Mouse (Mus musculus) liver, adult 2 months (tissue): ENCODE results near the gene Prmt3. TPM values are rescaled to one million over a fixed set of nuclear protein-coding genes. Genes with fewer than 3 reads are reported as not detected.

Source experiments
- DNase-seq: peaks from one replicate; pipeline ENCODE4 v3.0.0-alpha.2; 2011; ENCODE audit warnings: low read depth, low spot score; ENCODE audit errors: extremely low read depth
- H3K27ac ChIP-seq: fragments of 200-500 bp; replicated peaks from 2 replicates; pipeline ENCODE4 v1.5.1; 2012; ENCODE audit warnings: low read depth, mild to moderate bottlenecking, control low read depth, inconsistent platforms, low read length; ENCODE audit not compliant: insufficient read depth
- H3K27me3 ChIP-seq: fragments of 200-500 bp; 2 replicates; pipeline ENCODE4 v1.6.1; 2012; ENCODE audit warnings: mild to moderate bottlenecking, moderate library complexity, low read length, inconsistent platforms; ENCODE audit not compliant: control insufficient read depth, insufficient read depth
- H3K36me3 ChIP-seq: fragments of 200-500 bp; 2 replicates; pipeline ENCODE4 v1.6.1; 2012; ENCODE audit warnings: low read length, inconsistent platforms; ENCODE audit not compliant: control insufficient read depth, insufficient read depth
- H3K4me1 ChIP-seq: fragments of 200-500 bp; 2 replicates; pipeline ENCODE4 v1.6.1; 2011; ENCODE audit warnings: low read length; ENCODE audit not compliant: control insufficient read depth, insufficient read depth
- H3K4me3 ChIP-seq: fragments of 200-500 bp; 2 replicates; pipeline ENCODE4 v1.5.1; 2011; ENCODE audit warnings: low read depth, mild to moderate bottlenecking, control low read depth, low read length, moderate library complexity; ENCODE audit not compliant: insufficient read depth
- H3K79me2 ChIP-seq: fragments of 200-500 bp; 2 replicates; pipeline ENCODE4 v1.6.1; 2012; ENCODE audit warnings: inconsistent platforms, mild to moderate bottlenecking, low read length, moderate library complexity; ENCODE audit not compliant: control insufficient read depth, insufficient read depth
- H3K9ac ChIP-seq: fragments of 200-500 bp; 2 replicates; pipeline ENCODE4 v1.6.1; 2012; ENCODE audit warnings: low read depth, mild to moderate bottlenecking, control low read depth, inconsistent platforms, low read length
- CTCF ChIP-seq: fragments of 200-500 bp; IDR thresholded peaks from 2 replicates; pipeline ENCODE4 v1.5.1; 2011; ENCODE audit warnings: low read depth, low read length, control low read depth
- POLR2A ChIP-seq: fragments of 200-500 bp; IDR thresholded peaks from 2 replicates; pipeline ENCODE4 v1.6.1; 2011; ENCODE audit warnings: low read length, control low read depth; ENCODE audit not compliant: insufficient read depth; ENCODE audit errors: extremely low read depth
- WGBS: fragments of 180-500 bp; shearing (Covaris S2); methylation state at CpG from one replicate; pipeline ENCODE4 v1.1.7; 2018; 5-methylcytosine and 5-hydroxymethylcytosine counted together
- polyA plus RNA-seq: library from polyadenylated mRNA; depleted of rRNA; stranded (reverse); fragments of >200 nt; gene quantifications from 2 replicates; pipeline ENCODE4 v1.2.3, GENCODE M21; 2012
- total RNA-seq: library from RNA; depleted of rRNA; stranded (reverse); fragments of >200 nt; gene quantifications from 2 replicates; pipeline ENCODE4 v1.2.3, GENCODE M21; 2014

Gene Prmt3
- total and polyA plus RNA-seq, 2 experiments, result 6.7 to 10.5 TPM

DNA sequence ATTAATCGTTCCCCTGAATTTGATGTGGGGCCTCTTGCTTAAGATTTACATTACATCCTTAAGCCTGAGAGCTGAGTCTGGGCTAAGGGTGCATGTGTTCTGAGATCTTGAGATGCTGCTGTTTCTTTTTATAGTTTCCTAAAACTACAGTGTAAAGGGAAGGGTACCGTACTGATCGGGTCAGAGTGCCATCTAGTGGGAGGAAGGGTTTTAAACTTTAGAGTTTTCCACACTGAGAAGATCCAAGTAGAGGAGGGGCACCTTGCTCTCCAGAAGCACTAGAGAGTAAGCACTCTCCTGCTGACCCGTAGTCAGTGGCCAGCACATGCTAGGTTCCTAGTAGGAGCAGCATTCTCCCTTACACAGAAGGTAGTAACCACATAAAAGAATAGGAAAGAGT is 33.2 kb downstream of the Prmt3 start:
- H3K79me2 ChIP-seq, result no peaks in the 10 kb centered on the region; the same call in 1 of the 2 replicates
- peaks cover 36% of the 10 kb centered on the region for H3K36me3 ChIP-seq
- no peak for DNase-seq
- no peak overlapping the region for H3K9ac ChIP-seq
- TF ChIP-seq CTCF (no peak), POLR2A (no peak)
- H3K4me1 ChIP-seq, result no peaks in the 10 kb centered on the region
- no peak overlapping the region for H3K4me3 ChIP-seq
- WGBS, result 60% methylated on average over 4 of the region's 4 CpGs
- H3K27me3 ChIP-seq, result no peaks in the 10 kb centered on the region
- H3K27ac ChIP-seq, result no peak overlapping the region

- 94% methylated on average over 4 of the region's 4 CpGs for WGBS
- no peaks in the 10 kb centered on the region for H3K79me2 ChIP-seq
- no peak overlapping the region for H3K9ac ChIP-seq
- H3K4me3 ChIP-seq, result no peak overlapping the region
- no peak overlapping the region for H3K27ac ChIP-seq
- TF ChIP-seq POLR2A (no peak), CTCF (no peak)
- no peak for DNase-seq
- no peaks in the 10 kb centered on the region for H3K27me3 ChIP-seq
- H3K36me3 ChIP-seq, result peaks cover 11% of the 10 kb centered on the region
- no peaks in the 10 kb centered on the region for H3K4me1 ChIP-seq
Measured at GRCm38 (mm10) chr7:49819393-49819792, 41.2 kb downstream of the Prmt3 start.

- no peaks in the 10 kb centered on the region for H3K27me3 ChIP-seq
- no peak overlapping the region for H3K27ac ChIP-seq
- no peaks in the 10 kb centered on the region for H3K4me1 ChIP-seq
- H3K79me2 ChIP-seq, result no peaks in the 10 kb centered on the region
- no peak for TF ChIP-seq CTCF
- TF ChIP-seq POLR2A, result no peak
- 85% methylated on average over 1 of the region's 1 CpGs for WGBS
- H3K9ac ChIP-seq, result no peak overlapping the region
- H3K4me3 ChIP-seq, result no peak overlapping the region
- DNase-seq, result no peak
- H3K36me3 ChIP-seq, result peaks cover 10% of the 10 kb centered on the region
Measured at GRCm38 (mm10) chr7:49821370-49821769, 43.2 kb downstream of the Prmt3 start.

DNA sequence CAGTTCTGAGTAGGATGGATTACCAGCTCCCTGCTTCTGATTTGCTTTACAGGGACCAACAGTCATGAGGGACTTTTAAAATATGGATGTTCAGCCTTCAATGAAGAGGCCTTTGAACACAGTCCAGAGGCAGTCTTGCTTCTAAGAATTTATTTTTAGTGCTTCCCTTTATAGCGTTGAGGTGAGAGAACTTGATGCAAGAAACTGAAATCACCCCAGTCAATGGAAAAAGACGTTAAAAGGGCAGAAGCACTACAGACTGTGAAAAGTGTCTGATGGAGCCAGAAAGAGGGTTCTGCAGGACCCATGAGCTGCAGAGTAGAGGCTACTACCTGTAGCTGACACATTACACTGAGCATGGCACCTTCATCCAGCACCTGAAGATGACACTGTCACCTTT is 43.9 kb downstream of the Prmt3 start:
- Histone ChIP-seq H3K27me3 (no peaks in the 10 kb centered on the region), H3K4me1 (no peaks in the 10 kb centered on the region), H3K79me2 (no peaks in the 10 kb centered on the region), H3K4me3 (no peak overlapping the region), H3K9ac (no peak overlapping the region), H3K27ac (no peak overlapping the region), H3K36me3 (peaks cover 15% of the 10 kb centered on the region)
- WGBS, result 85% methylated on average over 2 of the region's 2 CpGs
- TF ChIP-seq POLR2A, result no peak
- no peak for TF ChIP-seq CTCF
- no peak for DNase-seq

DNA sequence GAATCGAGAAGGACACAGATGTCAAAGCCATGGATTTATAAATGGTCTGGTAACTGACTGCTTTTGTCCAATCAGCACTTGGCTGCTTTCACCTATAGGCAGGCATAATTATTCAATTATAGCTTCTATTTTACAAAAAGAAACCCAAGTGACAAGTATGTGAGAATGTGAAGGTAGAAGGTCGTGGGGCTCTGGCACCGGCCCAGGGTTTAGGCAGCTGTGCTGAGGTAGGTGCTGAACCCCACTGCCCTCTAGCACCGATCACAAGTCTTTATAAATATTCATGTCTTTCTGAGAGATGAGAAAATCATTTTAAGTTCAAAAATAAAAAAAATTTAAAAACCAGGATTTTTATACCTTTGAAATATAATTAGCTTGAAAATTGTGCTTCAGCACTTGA is 45.4 kb downstream of the Prmt3 start:
- no peaks in the 10 kb centered on the region for H3K27me3 ChIP-seq
- no peak overlapping the region for H3K4me3 ChIP-seq
- TF ChIP-seq CTCF, result no peak
- no peak for TF ChIP-seq POLR2A
- no peak overlapping the region for H3K27ac ChIP-seq
- WGBS, result 96% methylated on average over 4 of the region's 4 CpGs
- no peak overlapping the region for H3K9ac ChIP-seq
- H3K79me2 ChIP-seq, result no peaks in the 10 kb centered on the region
- no peaks in the 10 kb centered on the region for H3K4me1 ChIP-seq
- DNase-seq, result no peak
- peaks cover 25% of the 10 kb centered on the region for H3K36me3 ChIP-seq

DNA sequence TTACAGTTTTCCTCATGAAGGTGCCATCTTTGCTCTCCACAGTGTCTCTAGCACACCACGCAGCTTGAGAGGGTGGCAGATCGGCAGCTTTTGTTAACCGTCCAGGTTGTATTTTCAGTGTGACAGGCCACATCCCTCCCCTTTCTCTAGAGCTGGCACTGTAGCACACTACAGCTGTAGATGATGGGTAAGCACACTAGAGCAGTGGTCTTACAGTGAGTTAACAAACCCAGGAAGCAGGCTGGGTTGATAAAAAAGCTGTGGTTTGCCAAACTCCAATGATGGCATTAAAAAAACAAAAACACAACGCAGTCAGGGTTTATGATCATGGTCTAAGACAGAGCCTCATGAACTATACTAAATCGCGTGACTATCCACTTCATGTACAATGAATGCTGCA is 45.9 kb downstream of the Prmt3 start:
- H3K4me3 ChIP-seq, result no peak overlapping the region
- peaks cover 25% of the 10 kb centered on the region for H3K36me3 ChIP-seq
- H3K4me1 ChIP-seq, result no peaks in the 10 kb centered on the region
- no peak overlapping the region for H3K27ac ChIP-seq
- no peaks in the 10 kb centered on the region for H3K79me2 ChIP-seq
- no peak for DNase-seq
- no peak for TF ChIP-seq POLR2A
- TF ChIP-seq CTCF, result no peak
- no peak overlapping the region for H3K9ac ChIP-seq
- WGBS, result 93% methylated on average over 6 of the region's 6 CpGs
- H3K27me3 ChIP-seq, result no peaks in the 10 kb centered on the region
